Mouse (Mus musculus) layer of hippocampus, postnatal 10 days (tissue): ENCODE data around the gene Npnt. TPM values are rescaled to one million over a fixed set of nuclear protein-coding genes. Genes with fewer than 3 reads are reported as not detected.

Experiments
- DNase-seq, 2 experiments: peaks; one replicate each; pipeline ENCODE4 v3.0.0; 2021; ENCODE audit warnings: low spot score in 2 of 2
- total RNA-seq, 2 experiments: library from RNA; stranded (reverse); gene quantifications; 2 replicates each; pipeline ENCODE4 v1.2.3; 2021

Npnt gene
- total RNA-seq, 2 experiments from 2014 or later: 14.2 to 14.9 TPM

- no peak for DNase-seq
Observed at GRCm38 (mm10) chr3:132860796-132861195, 89.3 kb downstream of the Npnt start.

GRCm38 (mm10) chr3:132859573-132859972 is 90.5 kb downstream of the Npnt start:
- no peak for DNase-seq

GRCm38 (mm10) chr3:132858849-132859248 is 91.2 kb downstream of the Npnt start:
- DNase-seq: no peak

GRCm38 (mm10) chr3:132856651-132857050 is 93.4 kb downstream of the Npnt start:
- DNase-seq: no peak

GRCm38 (mm10) chr3:132855458-132856212 is 94.5 kb downstream of the Npnt start:
- no peak for DNase-seq

GRCm38 (mm10) chr3:132854271-132854670 is 95.8 kb downstream of the Npnt start:
- no peak for DNase-seq

GRCm38 (mm10) chr3:132851841-132852728 is 98.0 kb downstream of the Npnt start:
- DNase-seq: no peak

- DNase-seq: no peak
Observed at GRCm38 (mm10) chr3:132851417-132851816, 98.7 kb downstream of the Npnt start.

GRCm38 (mm10) chr3:132850431-132850830 is 99.7 kb downstream of the Npnt start:
- no peak for DNase-seq

GRCm38 (mm10) chr3:132849669-132850068 is 100.4 kb downstream of the Npnt start:
- DNase-seq: no peak

GRCm38 (mm10) chr3:132842676-132843075 is 107.4 kb downstream of the Npnt start:
- DNase-seq: no peak

GRCm38 (mm10) chr3:132839516-132839915 is 110.6 kb downstream of the Npnt start:
- DNase-seq: no peak

- no peak for DNase-seq
Observed at GRCm38 (mm10) chr3:132838656-132839417, 111.3 kb downstream of the Npnt start.

GRCm38 (mm10) chr3:132837134-132837533 is 113.0 kb downstream of the Npnt start:
- no peak for DNase-seq

- DNase-seq: no peak
Observed at GRCm38 (mm10) chr3:132835118-132835794, 114.8 kb downstream of the Npnt start.

Other genes starting within 250 kb of the Npnt start
- gene Ints12, start 141.5 kb upstream of the Npnt start, total RNA-seq: 10 to 100 TPM; 10.1 to 11.1 TPM
- 10 to 100 TPM in 1 of 2 experiments, 1 to 10 TPM in 1; 8.7 to 11.0 TPM for gene Gstcd, start 141.7 kb upstream of the Npnt start, total RNA-seq